Mouse (Mus musculus) embryonic facial prominence, embryonic 15.5 days (tissue): Measurements from ENCODE around the gene Cd36. TPM values are rescaled to one million over a fixed set of nuclear protein-coding genes. Genes with fewer than 3 reads are reported as not detected.

Experiments
- ATAC-seq: fragments of 200-750 bp; cut with Nextera tagmentation; 2 replicates; pipeline ENCODE4 v1.8.0; 2017; ENCODE audit warnings: low read depth, moderate TSS enrichment; ENCODE audit not compliant: insufficient number of reproducible peaks, low FRiP score, low TSS enrichment
- H3K27ac ChIP-seq: fragments of 300-500 bp; sonication (generic); replicated peaks from 2 replicates; pipeline ENCODE4 v1.5.1; 2015; ENCODE audit warnings: mild to moderate bottlenecking, inconsistent platforms
- H3K27me3 ChIP-seq: fragments of 300-500 bp; sonication (generic); 2 replicates; pipeline ENCODE4 v1.6.1; 2015; ENCODE audit warnings: inconsistent platforms
- H3K36me3 ChIP-seq: fragments of 300-500 bp; sonication (generic); 2 replicates; pipeline ENCODE4 v1.6.1; 2015; ENCODE audit warnings: mild to moderate bottlenecking, inconsistent platforms
- H3K4me1 ChIP-seq: fragments of 300-500 bp; sonication (generic); 2 replicates; pipeline ENCODE4 v1.6.1; 2015; ENCODE audit warnings: inconsistent platforms
- H3K4me2 ChIP-seq: fragments of 300-500 bp; sonication (generic); replicated peaks from 2 replicates; pipeline ENCODE4 v1.6.1; 2015; ENCODE audit warnings: mild to moderate bottlenecking, inconsistent platforms
- H3K4me3 ChIP-seq: fragments of 300-500 bp; sonication (generic); replicated peaks from 2 replicates; pipeline ENCODE4 v1.5.1; 2015; ENCODE audit warnings: mild to moderate bottlenecking, inconsistent platforms
- H3K9ac ChIP-seq: fragments of 300-500 bp; sonication (generic); 2 replicates; pipeline ENCODE4 v1.6.1; 2015; ENCODE audit warnings: inconsistent platforms
- H3K9me3 ChIP-seq: fragments of 300-500 bp; sonication (generic); replicated peaks from 2 replicates; pipeline ENCODE4 v1.6.1; 2016; ENCODE audit warnings: inconsistent platforms
- WGBS: fragments of 180-500 bp; shearing (Covaris S2); methylation state at CpG from one replicate; pipeline ENCODE4 v1.1.7; 2015; 5-methylcytosine and 5-hydroxymethylcytosine counted together
- polyA plus RNA-seq: library from polyadenylated mRNA; unstranded; fragments of >200 nt; fragmentation: Nextera tagmentation; extraction: Ambion mirVana; gene quantifications from 2 replicates; pipeline ENCODE4 v1.2.1, GENCODE M21; 2015

Cd36 gene
- polyA plus RNA-seq, 1 experiment from 2014 or later = 25.7 TPM

GRCm38 (mm10) chr5:17770328-17770727 is 118.3 kb downstream of the Cd36 start:
- no peaks in the 10 kb centered on the region for H3K4me1 ChIP-seq
- 75% methylated on average over 2 of the region's 2 CpGs for WGBS

GRCm38 (mm10) chr5:17766006-17766677 is 122.5 kb downstream of the Cd36 start:
- H3K4me2 ChIP-seq = no peak overlapping the region
- H3K27me3 ChIP-seq = no peaks in the 10 kb centered on the region
- 56% methylated on average over 4 of the region's 4 CpGs for WGBS
- H3K9me3 ChIP-seq = no peaks in the 10 kb centered on the region
- no peak overlapping the region for H3K9ac ChIP-seq
- no peaks in the 10 kb centered on the region for H3K36me3 ChIP-seq
- H3K4me3 ChIP-seq = no peak overlapping the region
- ATAC-seq = no peak
- H3K27ac ChIP-seq = no peak overlapping the region
- no peaks in the 10 kb centered on the region for H3K4me1 ChIP-seq

More at GRCm38 (mm10) chr5:17770328-17770727, 118.3 kb downstream of the Cd36 start:
- H3K36me3 ChIP-seq = no peaks in the 10 kb centered on the region
- no peak for ATAC-seq
- no peaks in the 10 kb centered on the region for H3K9me3 ChIP-seq
- no peaks in the 10 kb centered on the region for H3K27me3 ChIP-seq
- H3K9ac ChIP-seq = no peak overlapping the region
- no peak overlapping the region for H3K4me2 ChIP-seq
- H3K4me3 ChIP-seq = no peak overlapping the region
- no peak overlapping the region for H3K27ac ChIP-seq

GRCm38 (mm10) chr5:17753471-17754005 is 135.1 kb downstream of the Cd36 start:
- Histone ChIP-seq H3K4me2 (no peak overlapping the region), H3K27me3 (no peaks in the 10 kb centered on the region), H3K4me1 (no peaks in the 10 kb centered on the region), H3K27ac (no peak overlapping the region), H3K4me3 (no peak overlapping the region), H3K36me3 (no peaks in the 10 kb centered on the region), H3K9me3 (no peaks in the 10 kb centered on the region), H3K9ac (no peak overlapping the region)
- no peak for ATAC-seq
- WGBS = 62% methylated on average over 7 of the region's 7 CpGs

- no peak overlapping the region for H3K4me2 ChIP-seq
- H3K4me1 ChIP-seq = no peaks in the 10 kb centered on the region
- no peaks in the 10 kb centered on the region for H3K36me3 ChIP-seq
- H3K27ac ChIP-seq = no peak overlapping the region
- no peaks in the 10 kb centered on the region for H3K9me3 ChIP-seq
- 78% methylated on average over 3 of the region's 3 CpGs for WGBS
- H3K4me3 ChIP-seq = no peak overlapping the region
- no peak for ATAC-seq
- H3K27me3 ChIP-seq = no peaks in the 10 kb centered on the region
- no peak overlapping the region for H3K9ac ChIP-seq
Measured at GRCm38 (mm10) chr5:17748293-17748692, 140.3 kb downstream of the Cd36 start.

- no peak for ATAC-seq
- no peak overlapping the region for H3K9ac ChIP-seq
Measured at GRCm38 (mm10) chr5:17747143-17747542, 141.5 kb downstream of the Cd36 start.

GRCm38 (mm10) chr5:17746520-17746919 is 142.1 kb downstream of the Cd36 start:
- Histone ChIP-seq H3K36me3 (no peaks in the 10 kb centered on the region), H3K4me2 (no peak overlapping the region), H3K4me1 (no peaks in the 10 kb centered on the region), H3K27me3 (no peaks in the 10 kb centered on the region), H3K27ac (no peak overlapping the region), H3K9me3 (no peaks in the 10 kb centered on the region), H3K9ac (no peak overlapping the region), H3K4me3 (no peak overlapping the region)
- ATAC-seq = peak; percentile 60; the same call in 1 of the 2 replicates

More at GRCm38 (mm10) chr5:17747143-17747542, 141.5 kb downstream of the Cd36 start:
- no peaks in the 10 kb centered on the region for H3K4me1 ChIP-seq
- no peaks in the 10 kb centered on the region for H3K9me3 ChIP-seq
- H3K4me2 ChIP-seq = no peak overlapping the region
- no peak overlapping the region for H3K27ac ChIP-seq
- no peak overlapping the region for H3K4me3 ChIP-seq
- H3K27me3 ChIP-seq = no peaks in the 10 kb centered on the region
- WGBS = 23% methylated on average over 5 of the region's 5 CpGs
- H3K36me3 ChIP-seq = no peaks in the 10 kb centered on the region

- Histone ChIP-seq H3K4me1 (no peaks in the 10 kb centered on the region), H3K4me3 (no peak overlapping the region), H3K9ac (no peak overlapping the region), H3K4me2 (no peak overlapping the region), H3K9me3 (no peaks in the 10 kb centered on the region), H3K36me3 (no peaks in the 10 kb centered on the region), H3K27ac (no peak overlapping the region), H3K27me3 (no peaks in the 10 kb centered on the region)
- WGBS = 28% methylated on average over 3 of the region's 3 CpGs
- no peak; the same call in 1 of the 2 replicates for ATAC-seq
Measured at GRCm38 (mm10) chr5:17739805-17740204, 148.8 kb downstream of the Cd36 start.

Other genes with a start within 250 kb of the Cd36 start
- gene Gnat3, start 73.7 kb upstream of the Cd36 start, polyA plus RNA-seq = 0.12 TPM in 1 of 2 replicates, not detected in the other